Mouse (Mus musculus): ENCODE measurements at regions not wholly inside any gene's neighbourhood (a gene's known extent, or its start where the extent isn't known, plus 50 kb on each side); places are given as distances from the start of the nearest gene placed in this dataset.

- no peaks in the 10 kb centered on the region for H3K27me3 ChIP-seq (ENCODE audit: control insufficient read depth, insufficient read depth, low read length)
- DNase-seq (ENCODE audit: low spot score) (no peak), ATAC-seq (ENCODE audit: insufficient number of reproducible peaks, low FRiP score, low TSS enrichment, low read depth) (no peak)
- no peaks in the 10 kb centered on the region for H3K36me3 ChIP-seq (ENCODE audit: control insufficient read depth, insufficient read depth, low read length)
- H3K4me1 ChIP-seq (ENCODE audit: control insufficient read depth, insufficient read depth, low read length), result peaks cover 6% of the 10 kb centered on the region; the same call in 1 of the 2 replicates
- no peak overlapping the region for H3K27ac ChIP-seq (replicated peaks; ENCODE audit: low read depth, low read length)
- no peak overlapping the region for H3K9ac ChIP-seq (ENCODE audit: low read length)
- WGBS, result 59% methylated on average over 11 of the region's 11 CpGs
- H3K9me3 ChIP-seq (ENCODE audit: control insufficient read depth, low read length), result no peaks in the 10 kb centered on the region
- H3K4me3 ChIP-seq (ENCODE audit: low read depth, low read length), result no peak overlapping the region
- no peak overlapping the region for H3K4me2 ChIP-seq (ENCODE audit: low read depth, severe bottlenecking)
Observed at GRCm38 (mm10) chr19:57548661-57549060, 62.2 kb upstream of the Atrnl1 start.

DNA sequence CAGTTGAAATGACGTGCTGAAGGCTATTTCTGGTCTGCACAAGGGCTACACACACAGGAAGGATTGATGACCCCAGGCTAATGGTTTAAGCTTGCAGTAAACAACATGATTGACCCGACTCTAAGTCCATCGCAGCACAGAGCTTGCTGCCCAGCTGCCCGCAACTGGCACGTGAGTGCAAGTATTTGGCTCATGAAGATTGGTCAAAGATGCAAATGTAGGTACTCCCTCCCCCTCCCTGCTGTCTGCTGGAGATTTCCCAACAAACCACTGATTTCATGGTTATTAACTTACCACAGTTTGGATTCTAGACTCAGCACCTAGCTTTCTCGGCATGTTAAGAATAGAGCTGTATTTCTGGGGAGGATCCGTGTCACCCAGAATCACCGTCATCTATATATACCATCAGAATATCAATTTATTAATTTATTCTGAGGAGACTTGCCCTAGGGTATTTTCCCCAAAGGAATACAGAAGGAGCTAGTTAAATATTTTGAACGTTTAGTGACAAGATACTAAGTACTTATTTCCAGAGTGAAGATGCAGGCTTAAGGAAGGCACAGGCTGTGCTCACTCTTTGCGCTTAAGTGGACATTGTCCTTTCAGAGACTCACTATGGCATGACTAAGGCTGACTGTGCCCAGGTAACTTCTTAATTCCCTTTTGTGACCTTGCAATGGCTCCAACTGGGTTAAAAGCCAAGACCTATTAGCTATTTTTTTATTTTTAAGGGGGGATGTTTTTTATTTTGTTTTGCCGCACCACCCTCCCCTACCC is 57.7 kb upstream of the Atrnl1 start:
- DNase-seq (ENCODE audit: low spot score), result no peak
- H3K4me3 ChIP-seq (ENCODE audit: low read depth, low read length), result no peak overlapping the region
- H3K27ac ChIP-seq (replicated peaks; ENCODE audit: low read depth, low read length), result no peak overlapping the region
- H3K4me1 ChIP-seq (ENCODE audit: control insufficient read depth, insufficient read depth, low read length), result no peaks in the 10 kb centered on the region
- H3K36me3 ChIP-seq (ENCODE audit: control insufficient read depth, insufficient read depth, low read length), result no peaks in the 10 kb centered on the region
- ATAC-seq (ENCODE audit: insufficient number of reproducible peaks, low FRiP score, low TSS enrichment, low read depth), result no peak
- no peaks in the 10 kb centered on the region for H3K9me3 ChIP-seq (ENCODE audit: control insufficient read depth, low read length)
- H3K27me3 ChIP-seq (ENCODE audit: control insufficient read depth, insufficient read depth, low read length), result no peaks in the 10 kb centered on the region
- WGBS, result 65% methylated on average over 11 of the region's 11 CpGs
- H3K9ac ChIP-seq (ENCODE audit: low read length), result no peak overlapping the region
- H3K4me2 ChIP-seq (ENCODE audit: low read depth, severe bottlenecking), result no peak overlapping the region

DNA sequence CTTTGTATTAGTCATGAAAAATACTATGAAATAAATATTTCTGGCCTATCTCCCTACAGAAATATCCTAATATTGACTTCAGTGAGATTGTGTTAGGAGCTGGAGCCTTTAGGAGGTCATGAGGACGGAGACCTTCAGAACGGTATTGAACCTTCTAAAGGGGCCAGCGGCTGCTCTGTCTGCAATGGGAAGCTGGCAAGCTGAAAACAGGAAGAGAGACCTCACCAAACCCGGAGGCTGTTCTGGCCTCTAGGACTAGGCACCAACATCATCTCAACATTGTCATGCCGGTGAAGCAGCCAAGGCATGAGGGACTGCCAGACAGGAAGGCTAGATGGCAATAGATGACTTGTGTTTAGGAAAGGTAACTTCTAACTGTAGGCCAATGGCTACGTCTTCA is 56.7 kb upstream of the Atrnl1 start:
- H3K9me3 ChIP-seq (ENCODE audit: control insufficient read depth, low read length), result no peaks in the 10 kb centered on the region
- ATAC-seq (ENCODE audit: insufficient number of reproducible peaks, low FRiP score, low TSS enrichment, low read depth) (no peak), DNase-seq (ENCODE audit: low spot score) (no peak)
- H3K36me3 ChIP-seq (ENCODE audit: control insufficient read depth, insufficient read depth, low read length), result no peaks in the 10 kb centered on the region
- H3K4me3 ChIP-seq (ENCODE audit: low read depth, low read length), result no peak overlapping the region
- no peak overlapping the region for H3K4me2 ChIP-seq (ENCODE audit: low read depth, severe bottlenecking)
- WGBS, result 88% methylated on average over 6 of the region's 6 CpGs
- H3K27ac ChIP-seq (replicated peaks; ENCODE audit: low read depth, low read length), result no peak overlapping the region
- no peaks in the 10 kb centered on the region for H3K27me3 ChIP-seq (ENCODE audit: control insufficient read depth, insufficient read depth, low read length)
- H3K9ac ChIP-seq (ENCODE audit: low read length), result no peak overlapping the region
- H3K4me1 ChIP-seq (ENCODE audit: control insufficient read depth, insufficient read depth, low read length), result no peaks in the 10 kb centered on the region

DNA sequence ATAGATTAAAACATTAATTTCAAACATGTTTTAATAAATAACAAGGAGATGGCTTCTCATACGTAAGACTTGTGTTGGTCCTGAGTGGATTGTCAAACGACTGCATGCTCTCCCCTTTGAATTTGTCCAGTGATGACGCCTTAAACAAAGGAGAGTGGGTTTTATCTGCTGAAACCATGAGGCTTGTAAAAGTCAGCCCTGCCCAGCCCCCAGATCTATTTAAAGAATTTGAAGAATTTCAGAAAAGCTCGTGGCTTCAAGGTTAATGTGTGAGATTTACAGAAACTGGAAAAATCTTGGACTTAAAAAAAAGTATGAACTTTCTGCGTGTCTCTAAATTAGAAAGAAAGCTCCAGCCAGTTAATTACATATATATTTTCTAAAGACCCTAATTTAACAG is 55.5 kb upstream of the Atrnl1 start:
- WGBS, result 46% methylated on average over 5 of the region's 5 CpGs
- H3K4me3 ChIP-seq (ENCODE audit: low read depth, low read length), result no peak overlapping the region
- H3K9ac ChIP-seq (ENCODE audit: low read length), result no peak overlapping the region
- no peaks in the 10 kb centered on the region for H3K36me3 ChIP-seq (ENCODE audit: control insufficient read depth, insufficient read depth, low read length)
- no peaks in the 10 kb centered on the region for H3K9me3 ChIP-seq (ENCODE audit: control insufficient read depth, low read length)
- no peak overlapping the region for H3K4me2 ChIP-seq (ENCODE audit: low read depth, severe bottlenecking)
- DNase-seq (ENCODE audit: low spot score), result no peak
- no peak overlapping the region for H3K27ac ChIP-seq (replicated peaks; ENCODE audit: low read depth, low read length)
- H3K27me3 ChIP-seq (ENCODE audit: control insufficient read depth, insufficient read depth, low read length), result no peaks in the 10 kb centered on the region
- H3K4me1 ChIP-seq (ENCODE audit: control insufficient read depth, insufficient read depth, low read length), result no peaks in the 10 kb centered on the region
- ATAC-seq (ENCODE audit: insufficient number of reproducible peaks, low FRiP score, low TSS enrichment, low read depth), result no peak

GRCm38 (mm10) chr19:57558420-57558967 is 52.3 kb upstream of the Atrnl1 start:
- no peak overlapping the region for H3K27ac ChIP-seq (replicated peaks; ENCODE audit: low read depth, low read length)

DNA sequence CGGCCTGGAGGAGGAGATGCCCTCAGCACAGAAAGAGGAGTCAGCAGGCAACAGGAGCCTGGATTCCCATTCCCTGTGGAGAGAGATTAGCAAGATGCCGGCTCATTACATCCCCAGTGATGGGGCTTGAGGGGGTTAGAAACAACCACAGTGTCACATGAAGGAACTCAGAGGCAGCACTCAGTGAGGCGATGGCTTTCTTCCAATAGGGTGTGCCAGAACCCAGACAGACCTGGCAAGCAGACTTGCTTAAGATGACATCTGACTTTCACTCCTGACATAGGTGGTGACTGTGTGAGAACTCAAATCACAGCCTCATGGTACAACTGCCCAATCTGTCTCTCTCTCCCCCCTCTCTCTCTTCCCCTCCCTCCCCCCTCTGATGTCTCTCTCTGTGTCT is 50.1 kb upstream of the Atrnl1 start:
- DNase-seq (ENCODE audit: low spot score), result no peak
- ATAC-seq (ENCODE audit: insufficient number of reproducible peaks, low FRiP score, low TSS enrichment, low read depth), result no peak
- 46% methylated on average over 3 of the region's 3 CpGs for WGBS

More at GRCm38 (mm10) chr19:57558420-57558967, 52.3 kb upstream of the Atrnl1 start:
- no peaks in the 10 kb centered on the region for H3K4me1 ChIP-seq (ENCODE audit: control insufficient read depth, insufficient read depth, low read length)
- H3K9ac ChIP-seq (ENCODE audit: low read length), result no peak overlapping the region
- no peaks in the 10 kb centered on the region for H3K9me3 ChIP-seq (ENCODE audit: control insufficient read depth, low read length)
- 88% methylated on average over 19 of the region's 19 CpGs for WGBS
- H3K36me3 ChIP-seq (ENCODE audit: control insufficient read depth, insufficient read depth, low read length), result no peaks in the 10 kb centered on the region
- ATAC-seq (ENCODE audit: insufficient number of reproducible peaks, low FRiP score, low TSS enrichment, low read depth), result no peak
- H3K4me3 ChIP-seq (ENCODE audit: low read depth, low read length), result no peak overlapping the region
- H3K4me2 ChIP-seq (ENCODE audit: low read depth, severe bottlenecking), result no peak overlapping the region
- no peak for DNase-seq (ENCODE audit: low spot score)
- H3K27me3 ChIP-seq (ENCODE audit: control insufficient read depth, insufficient read depth, low read length), result no peaks in the 10 kb centered on the region

More for the DNA sequence above, 50.1 kb upstream of the Atrnl1 start:
- no peak overlapping the region for H3K4me3 ChIP-seq (ENCODE audit: low read depth, low read length)
- no peak overlapping the region for H3K4me2 ChIP-seq (ENCODE audit: low read depth, severe bottlenecking)
- H3K9ac ChIP-seq (ENCODE audit: low read length), result no peak overlapping the region
- no peaks in the 10 kb centered on the region for H3K4me1 ChIP-seq (ENCODE audit: control insufficient read depth, insufficient read depth, low read length)
- no peak overlapping the region for H3K27ac ChIP-seq (replicated peaks; ENCODE audit: low read depth, low read length)
- no peaks in the 10 kb centered on the region for H3K27me3 ChIP-seq (ENCODE audit: control insufficient read depth, insufficient read depth, low read length)
- no peaks in the 10 kb centered on the region for H3K36me3 ChIP-seq (ENCODE audit: control insufficient read depth, insufficient read depth, low read length)
- no peaks in the 10 kb centered on the region for H3K9me3 ChIP-seq (ENCODE audit: control insufficient read depth, low read length)
